Mouse (Mus musculus): Measurements from ENCODE around the gene Cacna2d2.

Cacna2d2 gene

GRCm38 (mm10) chr9:107469213-107469795, 69.9 kb downstream of the Cacna2d2 start:
- TF ChIP-seq GATA4 (IDR thresholded peaks at IDR 0.05; ENCODE audit: insufficient replicate concordance, low read length) = no peak

GRCm38 (mm10) chr9:107470427-107470826, 71.0 kb downstream of the Cacna2d2 start:
- TF ChIP-seq GATA4 (IDR thresholded peaks at IDR 0.05; ENCODE audit: insufficient replicate concordance, low read length) = no peak

GRCm38 (mm10) chr9:107474016-107474415, 74.6 kb downstream of the Cacna2d2 start:
- TF ChIP-seq GATA4 (IDR thresholded peaks at IDR 0.05; ENCODE audit: insufficient replicate concordance, low read length) = no peak

DNA sequence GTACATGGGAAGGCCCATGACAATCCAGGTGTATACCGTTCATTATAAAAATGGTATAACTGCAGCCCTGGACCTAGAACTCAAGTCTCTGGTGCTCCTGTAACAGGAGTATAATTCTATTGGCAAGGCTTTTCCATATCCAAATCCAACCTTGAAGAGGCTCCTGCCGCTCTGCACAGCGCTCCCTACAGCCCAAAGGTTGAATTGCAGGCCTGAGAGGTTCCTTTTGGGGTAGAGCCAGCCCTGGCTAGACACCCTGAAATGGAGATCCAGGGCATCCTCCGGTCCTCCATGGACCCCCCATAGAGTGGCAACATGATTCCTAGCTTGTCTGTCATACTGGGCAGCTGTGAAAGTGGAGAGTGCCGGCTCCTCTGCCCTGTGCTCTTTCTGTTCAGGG, 79.6 kb downstream of the Cacna2d2 start:
- TF ChIP-seq GATA4 (IDR thresholded peaks at IDR 0.05; ENCODE audit: insufficient replicate concordance, low read length) = no peak

DNA sequence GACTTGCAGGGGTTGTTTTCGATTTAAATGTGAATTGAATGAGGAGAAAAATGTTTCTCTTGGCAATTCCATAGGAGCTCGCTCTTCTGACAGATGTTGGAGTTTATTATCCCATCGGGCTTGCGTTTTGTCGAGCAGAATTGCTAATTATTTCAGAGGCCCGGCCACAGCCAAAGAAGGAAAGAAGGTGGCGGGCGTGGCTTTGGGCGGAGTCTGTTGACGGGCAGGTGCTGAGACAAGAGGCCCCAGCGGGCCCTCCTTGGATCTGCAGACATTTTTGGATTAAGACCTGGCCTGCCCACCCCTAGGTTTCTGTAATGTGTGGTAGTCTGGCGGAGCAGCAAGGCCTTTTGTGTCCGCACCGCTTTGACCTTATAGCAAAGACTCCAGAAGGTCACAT, 80.2 kb downstream of the Cacna2d2 start:
- no peak for TF ChIP-seq GATA4 (IDR thresholded peaks at IDR 0.05; ENCODE audit: insufficient replicate concordance, low read length)

DNA sequence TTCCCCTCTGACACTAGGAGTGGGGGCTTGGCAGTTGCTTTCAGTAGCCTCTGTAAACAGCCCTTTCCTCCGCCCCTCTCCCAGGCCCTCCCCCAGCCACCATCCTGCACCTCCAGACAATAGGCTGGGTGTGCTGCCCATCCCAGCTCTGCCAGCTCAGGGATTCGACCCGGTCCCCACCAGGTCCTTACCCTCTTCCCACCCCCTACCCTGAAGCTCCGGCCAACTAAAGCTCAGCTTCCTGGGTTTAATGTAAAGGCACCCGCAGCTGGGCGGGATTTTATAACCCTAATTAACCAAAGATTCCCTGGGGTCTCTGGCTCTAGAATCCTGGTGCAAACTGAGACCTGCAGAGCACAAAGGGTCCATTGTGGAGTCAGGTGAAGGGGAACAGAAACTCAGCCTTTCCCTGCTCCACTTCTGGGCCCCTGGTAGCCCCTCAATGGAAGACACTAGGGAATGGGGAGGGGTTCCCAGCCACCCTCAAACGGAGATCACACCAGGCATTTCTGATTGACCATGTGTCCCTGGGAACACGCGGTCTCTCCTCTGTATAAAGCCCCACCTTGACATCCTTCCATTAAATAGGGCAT, 81.2 kb downstream of the Cacna2d2 start:
- no peak for TF ChIP-seq GATA4 (IDR thresholded peaks at IDR 0.05; ENCODE audit: insufficient replicate concordance, low read length)

- no peak for TF ChIP-seq GATA4 (IDR thresholded peaks at IDR 0.05; ENCODE audit: insufficient replicate concordance, low read length)
Observed at GRCm38 (mm10) chr9:107481340-107481739, 81.9 kb downstream of the Cacna2d2 start.

- no peak for TF ChIP-seq GATA4 (IDR thresholded peaks at IDR 0.05; ENCODE audit: insufficient replicate concordance, low read length)
Observed at GRCm38 (mm10) chr9:107482004-107482403, 82.6 kb downstream of the Cacna2d2 start.

DNA sequence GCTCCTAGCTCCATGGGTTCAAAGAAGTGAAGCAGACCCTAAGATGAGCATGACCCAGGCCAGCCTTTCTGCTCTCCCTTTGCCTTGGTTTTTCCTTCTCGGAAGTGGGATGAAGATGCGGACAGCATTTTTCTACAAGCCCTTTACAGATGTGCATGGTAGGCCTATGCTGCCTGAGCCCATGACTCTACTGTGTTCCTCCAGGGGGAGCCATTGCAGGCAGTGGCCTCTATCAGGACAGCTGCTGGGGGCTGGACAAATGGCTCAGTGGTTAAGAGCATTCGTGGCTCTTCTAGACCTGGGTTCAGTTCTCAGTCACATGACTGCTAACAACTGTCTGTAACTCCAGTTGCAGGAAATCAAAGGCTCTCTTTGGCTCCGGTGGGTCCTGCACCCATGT, 83.4 kb downstream of the Cacna2d2 start:
- no peak for TF ChIP-seq GATA4 (IDR thresholded peaks at IDR 0.05; ENCODE audit: insufficient replicate concordance, low read length)

- no peak for TF ChIP-seq GATA4 (IDR thresholded peaks at IDR 0.05; ENCODE audit: insufficient replicate concordance, low read length)
Observed at GRCm38 (mm10) chr9:107483714-107484113, 84.3 kb downstream of the Cacna2d2 start.

GRCm38 (mm10) chr9:107484302-107484701, 84.9 kb downstream of the Cacna2d2 start:
- TF ChIP-seq GATA4 (IDR thresholded peaks at IDR 0.05; ENCODE audit: insufficient replicate concordance, low read length) = no peak

- no peak for TF ChIP-seq GATA4 (IDR thresholded peaks at IDR 0.05; ENCODE audit: insufficient replicate concordance, low read length)
Observed at GRCm38 (mm10) chr9:107484766-107485165, 85.4 kb downstream of the Cacna2d2 start.

DNA sequence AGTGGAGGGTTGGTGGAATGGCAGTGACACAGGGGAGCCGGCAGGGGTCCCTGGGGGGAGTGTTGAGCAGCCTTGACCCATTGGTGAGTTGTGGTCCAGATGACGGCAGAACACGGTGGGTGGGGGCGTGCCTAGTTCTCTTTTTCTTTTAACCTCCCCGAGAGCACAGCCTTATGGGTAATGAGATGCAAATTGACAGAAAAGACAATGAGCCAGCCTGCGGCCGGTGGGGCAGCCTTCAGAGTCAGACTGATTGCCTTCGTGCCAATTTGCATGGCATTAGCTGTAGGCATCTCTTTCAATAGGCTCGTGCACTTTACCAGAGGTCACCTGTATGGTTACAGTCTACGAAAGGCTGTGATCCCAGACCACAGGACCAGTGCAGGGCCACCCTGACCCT, 86.7 kb downstream of the Cacna2d2 start:
- no peak for TF ChIP-seq GATA4 (IDR thresholded peaks at IDR 0.05; ENCODE audit: insufficient replicate concordance, low read length)

GRCm38 (mm10) chr9:107486507-107487225, 87.3 kb downstream of the Cacna2d2 start:
- TF ChIP-seq GATA4 (IDR thresholded peaks at IDR 0.05; ENCODE audit: insufficient replicate concordance, low read length) = no peak

- no peak for TF ChIP-seq GATA4 (IDR thresholded peaks at IDR 0.05; ENCODE audit: insufficient replicate concordance, low read length)
Observed at GRCm38 (mm10) chr9:107490146-107490545, 90.7 kb downstream of the Cacna2d2 start.

DNA sequence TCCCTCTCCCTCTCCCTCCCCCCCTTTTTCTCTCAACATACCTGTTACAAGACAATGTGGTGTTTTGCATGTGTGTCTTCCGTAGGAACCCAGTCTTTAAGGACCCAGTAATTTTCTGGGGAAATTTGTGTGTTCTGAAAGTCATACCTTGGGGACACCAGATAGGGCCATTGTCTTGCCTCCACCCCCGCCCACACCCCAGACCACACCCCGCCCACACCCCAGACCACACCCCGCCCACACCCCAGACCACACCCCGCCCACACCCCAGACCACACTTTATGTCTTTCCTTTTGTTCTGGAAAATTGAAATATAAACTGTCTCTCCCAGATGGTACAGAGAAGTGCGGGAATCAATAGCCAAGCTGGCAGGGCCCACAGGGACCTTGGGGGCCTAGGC, 91.2 kb downstream of the Cacna2d2 start:
- TF ChIP-seq GATA4 (IDR thresholded peaks at IDR 0.05; ENCODE audit: insufficient replicate concordance, low read length) = no peak
